Mouse (Mus musculus) embryonic facial prominence, embryonic 14.5 days (tissue): Measurements from ENCODE around the gene Olfr303. TPM values are rescaled to one million over a fixed set of nuclear protein-coding genes. Genes with fewer than 3 reads are reported as not detected.
"Not testable (repeated sequence)": the region's sequence is repeated elsewhere in the genome, so short reads cannot be mapped to it uniquely, and the experiment has no call there.

Experiments
- ATAC-seq: fragments of 200-750 bp; cut with Nextera tagmentation; 2 replicates; pipeline ENCODE4 v1.8.0; 2017; ENCODE audit warnings: low read depth, moderate number of reproducible peaks, moderate TSS enrichment
- DNase-seq: peaks from one replicate; pipeline ENCODE4 v3.0.0-alpha.2; 2015; ENCODE audit warnings: low spot score
- H3K27ac ChIP-seq: fragments of 300-500 bp; sonication (generic); replicated peaks from 2 replicates; pipeline ENCODE4 v1.5.1; 2014; ENCODE audit warnings: low read depth, mild to moderate bottlenecking, low read length, moderate library complexity
- H3K27me3 ChIP-seq: fragments of 300-500 bp; sonication (generic); replicated peaks from 2 replicates; pipeline ENCODE4 v1.6.1; 2014; ENCODE audit warnings: low read length; ENCODE audit not compliant: control insufficient read depth, insufficient read depth
- H3K36me3 ChIP-seq: fragments of 300-500 bp; sonication (generic); 2 replicates; pipeline ENCODE4 v1.6.1; 2014; ENCODE audit warnings: low read length, mixed read lengths; ENCODE audit not compliant: control insufficient read depth, insufficient read depth
- H3K4me1 ChIP-seq: fragments of 300-500 bp; sonication (generic); 2 replicates; pipeline ENCODE4 v1.6.1; 2014; ENCODE audit warnings: antibody characterized with exemption, low read length; ENCODE audit not compliant: control insufficient read depth, insufficient read depth
- H3K4me2 ChIP-seq: fragments of 300-500 bp; sonication (generic); 2 replicates; pipeline ENCODE4 v1.6.1; 2014; ENCODE audit warnings: low read depth, mild to moderate bottlenecking, low read length, moderate library complexity, mixed read lengths
- H3K4me3 ChIP-seq: fragments of 300-500 bp; sonication (generic); 2 replicates; pipeline ENCODE4 v1.5.1; 2014; ENCODE audit warnings: low read depth, mild to moderate bottlenecking, low read length
- H3K9ac ChIP-seq: fragments of 300-500 bp; sonication (generic); 2 replicates; pipeline ENCODE4 v1.6.1; 2014; ENCODE audit warnings: low read depth, mild to moderate bottlenecking, low read length, moderate library complexity, mixed read lengths
- H3K9me3 ChIP-seq: fragments of 300-500 bp; sonication (generic); 2 replicates; pipeline ENCODE4 v1.6.1; 2016; ENCODE audit warnings: low read length; ENCODE audit not compliant: control insufficient read depth
- WGBS: fragments of 180-500 bp; shearing (Covaris S2); extraction: QIAGEN DNeasy Blood & Tissue Kit; methylation state at CpG from one replicate; pipeline ENCODE4 v1.1.7; 2014; 5-methylcytosine and 5-hydroxymethylcytosine counted together
- polyA plus RNA-seq: library from polyadenylated mRNA; unstranded; fragments of >200 nt; fragmentation: Nextera tagmentation; extraction: Ambion mirVana; gene quantifications from 2 replicates; pipeline ENCODE4 v1.2.1, GENCODE M21; 2014

The Olfr303 gene
- polyA plus RNA-seq = 0.04 TPM in 1 of 2 replicates, not detected in the other

- Histone ChIP-seq H3K4me2 (no peak within 1 kb of the TSS), H3K4me3 (no peak within 1 kb of the TSS), H3K36me3 (no peaks in the 10 kb centered on the region), H3K4me1 (no peaks in the 10 kb centered on the region), H3K9ac (no peak within 1 kb of the TSS), H3K27me3 (no peaks in the 10 kb centered on the region), H3K27ac (no peak within 1 kb of the TSS), H3K9me3 (no peaks in the 10 kb centered on the region)
- ATAC-seq = no peak
- no peak for DNase-seq
Measured at GRCm38 (mm10) chr7:86397689-86398088, at the start of gene Olfr303. TSS of gene Olfr303 (minus strand) at chr7:86397789.

DNA sequence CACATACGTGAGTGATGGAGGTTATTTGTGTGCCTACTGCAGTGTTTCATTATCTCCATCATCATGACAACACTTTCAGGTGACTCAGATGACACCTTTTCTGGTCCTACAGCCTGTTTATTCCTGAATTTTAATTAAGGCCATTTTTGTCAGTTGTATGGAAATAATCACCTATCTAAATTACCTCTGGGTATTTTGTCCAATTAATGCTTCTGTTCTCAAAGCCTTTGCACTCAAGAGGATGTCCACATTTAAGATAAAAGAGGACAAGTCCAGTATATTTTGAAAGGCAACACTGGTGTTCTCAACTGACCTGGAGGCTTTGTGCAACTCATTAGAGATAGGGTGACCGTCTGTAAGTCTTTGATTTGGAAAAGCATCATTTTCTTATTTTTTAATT is 6.0 kb upstream of the Olfr303 start, which contains the start of gene Olfr301:
Olfr301 (plus strand) TSS at position 301 of the 400 bp plus-strand sequence.
- 84% methylated on average over 2 of the region's 2 CpGs for WGBS
- no peaks in the 10 kb centered on the region for H3K36me3 ChIP-seq
- DNase-seq (no peak), ATAC-seq (no peak)
- H3K9me3 ChIP-seq = no peaks in the 10 kb centered on the region
- no peak within 1 kb of the TSS for H3K4me2 ChIP-seq
- H3K27ac ChIP-seq = no peak within 1 kb of the TSS
- no peaks in the 10 kb centered on the region for H3K27me3 ChIP-seq
- no peaks in the 10 kb centered on the region for H3K4me1 ChIP-seq
- H3K4me3 ChIP-seq = no peak within 1 kb of the TSS
- H3K9ac ChIP-seq = no peak within 1 kb of the TSS

DNA sequence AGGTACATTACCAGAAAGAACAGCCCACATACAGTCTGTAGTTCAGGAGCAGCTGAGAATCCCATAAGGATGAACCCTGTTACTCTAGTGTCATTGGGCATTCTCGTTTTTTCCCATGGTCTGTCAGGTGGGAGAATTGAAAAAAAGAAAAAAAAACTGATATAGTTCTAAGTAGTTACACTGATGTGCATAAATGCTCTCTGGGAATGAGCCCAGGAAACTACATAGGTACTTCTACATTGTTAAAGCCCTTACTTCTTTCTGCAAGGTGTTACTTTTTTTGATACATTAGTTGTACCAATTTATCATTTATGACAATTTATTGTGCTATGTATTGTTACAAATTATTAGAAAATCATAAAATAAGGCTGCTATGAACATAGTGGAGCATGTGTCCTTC is 11.0 kb downstream of the Olfr303 start, which contains the start of gene Olfr304:
Olfr304 (minus strand) TSS at position 101 of the 400 bp plus-strand sequence.
- 60% methylated on average over 1 of the region's 1 CpGs for WGBS
- Histone ChIP-seq H3K4me2 (no peak within 1 kb of the TSS), H3K9me3 (no peaks in the 10 kb centered on the region), H3K9ac (no peak within 1 kb of the TSS), H3K36me3 (no peaks in the 10 kb centered on the region), H3K27ac (no peak within 1 kb of the TSS), H3K27me3 (no peaks in the 10 kb centered on the region), H3K4me3 (no peak within 1 kb of the TSS), H3K4me1 (no peaks in the 10 kb centered on the region)
- no peak for DNase-seq
- no peak for ATAC-seq

- Histone ChIP-seq H3K9me3 (no peaks in the 10 kb centered on the region), H3K4me3 (no peak overlapping the region), H3K27ac (no peak overlapping the region), H3K27me3 (no peaks in the 10 kb centered on the region), H3K4me1 (no peaks in the 10 kb centered on the region), H3K4me2 (no peak overlapping the region), H3K9ac (no peak overlapping the region), H3K36me3 (no peaks in the 10 kb centered on the region)
- ATAC-seq (no peak), DNase-seq (peak; percentile 0)
- 65% methylated on average over 3 of the region's 3 CpGs for WGBS
Measured at GRCm38 (mm10) chr7:86385769-86386168, 11.8 kb downstream of the Olfr303 start.

GRCm38 (mm10) chr7:86366828-86367227 is 30.8 kb downstream of the Olfr303 start, which contains the start of gene Olfr305:
TSS of gene Olfr305 (minus strand) at chr7:86366928.
- ATAC-seq = no peak
- no peak within 1 kb of the TSS for H3K4me3 ChIP-seq
- no peaks in the 10 kb centered on the region for H3K36me3 ChIP-seq
- no peaks in the 10 kb centered on the region for H3K27me3 ChIP-seq
- no peak for DNase-seq
- no peak within 1 kb of the TSS for H3K27ac ChIP-seq
- H3K4me2 ChIP-seq = no peak within 1 kb of the TSS
- no peaks in the 10 kb centered on the region for H3K9me3 ChIP-seq
- no peak within 1 kb of the TSS for H3K9ac ChIP-seq
- WGBS = 78% methylated on average over 1 of the region's 1 CpGs
- no peaks in the 10 kb centered on the region for H3K4me1 ChIP-seq

DNA sequence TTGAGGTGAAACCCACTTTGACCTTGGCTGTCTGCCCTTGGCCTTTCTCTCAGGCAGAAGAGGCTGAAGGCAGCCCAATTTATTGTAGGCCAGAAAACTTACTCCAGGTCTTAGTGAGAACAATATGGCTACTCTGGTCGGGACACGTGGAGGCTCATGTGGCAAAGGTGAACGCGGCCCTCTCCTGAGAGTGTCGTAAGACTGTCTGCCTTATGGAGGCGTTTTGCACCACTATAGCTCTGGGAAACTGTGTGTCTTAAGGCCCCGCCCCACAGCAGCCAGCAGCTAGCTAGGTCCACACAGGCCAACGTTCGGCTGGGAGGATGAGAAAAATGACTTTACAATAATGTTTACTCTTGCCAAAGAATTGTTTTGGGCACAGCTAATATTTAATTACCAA is 51.3 kb downstream of the Olfr303 start:
- DNase-seq, H3K9me3 ChIP-seq, H3K4me1 ChIP-seq, H3K27ac ChIP-seq, H3K9ac ChIP-seq, ATAC-seq, H3K27me3 ChIP-seq, H3K4me2 ChIP-seq, H3K36me3 ChIP-seq, H3K4me3 ChIP-seq: not testable (repeated sequence)
- WGBS = 89% methylated on average over 9 of the region's 9 CpGs

DNA sequence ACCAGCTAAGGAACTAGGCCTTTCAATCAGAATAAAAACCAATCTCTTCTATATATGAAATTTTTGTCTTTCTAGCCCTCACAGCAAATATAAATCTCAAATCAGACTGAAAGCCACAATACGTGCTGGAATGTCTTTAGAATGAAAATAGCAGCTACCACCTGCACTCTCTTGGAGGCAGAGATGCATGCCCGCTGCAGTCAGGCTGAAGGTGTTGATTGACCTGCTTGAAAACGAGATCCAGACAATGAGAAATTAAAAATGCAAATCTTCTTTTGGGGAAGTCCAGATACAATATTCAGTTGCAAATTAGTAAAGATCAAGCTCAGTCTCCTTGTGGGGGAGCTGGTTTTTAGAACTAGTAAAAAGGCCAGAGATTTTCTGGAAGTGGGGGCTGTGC is 53.3 kb downstream of the Olfr303 start:
- 68% methylated on average over 3 of the region's 3 CpGs for WGBS
- H3K36me3 ChIP-seq = no peaks in the 10 kb centered on the region
- H3K9me3 ChIP-seq = no peaks in the 10 kb centered on the region
- H3K4me1 ChIP-seq = no peaks in the 10 kb centered on the region
- no peaks in the 10 kb centered on the region for H3K27me3 ChIP-seq
- H3K4me3 ChIP-seq = no peak overlapping the region
- H3K9ac ChIP-seq = no peak overlapping the region
- no peak for DNase-seq
- H3K27ac ChIP-seq = no peak overlapping the region
- no peak for ATAC-seq
- H3K4me2 ChIP-seq = no peak overlapping the region

- Histone ChIP-seq H3K9ac (no peak overlapping the region), H3K9me3 (no peaks in the 10 kb centered on the region), H3K27me3 (no peaks in the 10 kb centered on the region), H3K4me1 (no peaks in the 10 kb centered on the region), H3K27ac (no peak overlapping the region), H3K36me3 (no peaks in the 10 kb centered on the region), H3K4me3 (no peak overlapping the region), H3K4me2 (no peak overlapping the region)
- DNase-seq (no peak), ATAC-seq (no peak)
- WGBS = 75% methylated on average over 14 of the region's 14 CpGs
Measured at GRCm38 (mm10) chr7:86342881-86343565, 54.6 kb downstream of the Olfr303 start.
